Mouse (Mus musculus) E14TG2a.4 (cell line): ENCODE measurements around the gene 0610040J01Rik.

ENCODE experiments used
- CTCF ChIP-seq: conservative IDR thresholded peaks from 2 replicates; pipeline ENCODE4 v1.5.1; 2014; ENCODE audit warnings: low read length
- NANOG ChIP-seq: IDR thresholded peaks from 2 replicates; pipeline ENCODE4 v1.6.1; 2014; ENCODE audit warnings: borderline replicate concordance, low read length, mixed read lengths
- POU5F1 ChIP-seq: IDR thresholded peaks from 2 replicates; pipeline ENCODE4 v1.6.1; 2014; ENCODE audit warnings: low read length, borderline replicate concordance

GRCm38 (mm10) chr5:63819519-63819918 is 7.4 kb downstream of the 0610040J01Rik start:
- TF ChIP-seq NANOG = no peak
- TF ChIP-seq CTCF = no peak
- no peak for TF ChIP-seq POU5F1
